In the genomic region with DNA sequence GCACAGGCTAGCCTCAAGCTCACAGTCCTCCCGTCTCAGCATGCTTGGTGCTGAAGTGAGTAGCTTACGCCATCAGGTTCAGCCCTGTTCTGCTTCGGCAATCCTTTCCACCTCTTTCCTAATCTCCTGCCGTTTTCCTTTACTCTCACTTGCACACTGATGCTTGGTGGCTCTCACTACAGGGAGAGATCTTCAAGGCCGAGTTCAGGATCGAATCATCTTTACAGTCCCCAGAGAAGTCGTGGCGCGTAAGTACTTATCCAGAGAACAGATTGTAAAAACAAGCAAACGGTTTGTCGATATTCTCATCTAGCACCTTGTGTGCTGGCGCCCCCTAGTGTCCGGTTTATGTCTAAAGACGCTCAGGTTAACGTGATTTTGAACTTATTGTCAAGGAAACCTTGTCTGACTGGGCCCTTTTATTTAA, we compare ENCODE assay signal across 8 mouse cellular contexts. TPM values are rescaled to one million over a fixed set of nuclear protein-coding genes. Genes with fewer than 3 reads are reported as not detected.
DNase-seq lines count a peak whose midpoint lies in the region; ATAC-seq and TF ChIP-seq lines count a peak whose summit lies in the region.

No protein-coding gene starts in this region.

- no peak overlapping the region for H3K27ac ChIP-seq in forebrain, embryonic 12.5 days
- H3K27ac ChIP-seq in heart, embryonic 16.5 days (ENCODE audit: low read length), result no peak overlapping the region
- no peak overlapping the region for H3K27ac ChIP-seq in liver, embryonic 13.5 days
- H3K27ac ChIP-seq in stomach, embryonic 15.5 days, result no peak overlapping the region

- DNase-seq in c-Kit-positive CD71-negative TER-119-negative erythroid progenitor cells, embryonic 14.5 days (ENCODE audit: low read depth), result peak; percentile 80
- peak; percentile 84 to 95 for DNase-seq in kidney, postnatal 25 days
- peak; percentile 52 for DNase-seq in liver, embryonic 13.5 days
- DNase-seq in neural tube, embryonic 10.5 days (ENCODE audit: extremely low spot score, low spot score), result peak; percentile 90

- peak overlapping the region; percentile 51 for H3K4me2 ChIP-seq in forebrain, embryonic 12.5 days
- peak overlapping the region; percentile 73 for H3K4me2 ChIP-seq in heart, embryonic 16.5 days (ENCODE audit: low read depth, low read length)
- H3K4me2 ChIP-seq in liver, embryonic 13.5 days, result peak overlapping the region; percentile 55
- peak overlapping the region; percentile 71 for H3K4me2 ChIP-seq in stomach, embryonic 15.5 days

- no peaks in the 10 kb centered on the region; the same call in 1 of the 2 replicates for H3K27me3 ChIP-seq in E14TG2a.4 (ENCODE audit: insufficient read depth, low read length)
- H3K27me3 ChIP-seq in forebrain, embryonic 12.5 days, result peaks cover 14% of the 10 kb centered on the region; the same call in 1 of the 2 replicates
- H3K27me3 ChIP-seq in heart, embryonic 16.5 days (ENCODE audit: control insufficient read depth, insufficient read depth, low read length), result no peaks in the 10 kb centered on the region
- peaks cover 12% of the 10 kb centered on the region; the same call in 1 of the 2 replicates for H3K27me3 ChIP-seq in liver, embryonic 13.5 days
- no peaks in the 10 kb centered on the region; the same call in 1 of the 2 replicates for H3K27me3 ChIP-seq in stomach, embryonic 15.5 days (replicated peaks)

- peak; percentile 62; the same call in 1 of the 2 replicates for ATAC-seq in forebrain, embryonic 12.5 days (ENCODE audit: low FRiP score)
- ATAC-seq in heart, embryonic 16.5 days (replicated peaks; ENCODE audit: extremely low read depth, insufficient read depth, low FRiP score), result no peak
- ATAC-seq in liver, embryonic 13.5 days (ENCODE audit: low read depth), result 0 out of 2 replicates have a peak, but pooled peaks have one; percentile 13
- no peak; the same call in 1 of the 2 replicates for ATAC-seq in stomach, embryonic 15.5 days (ENCODE audit: insufficient read depth, low FRiP score, low read depth)

- peak overlapping the region; percentile 48 for H3K9ac ChIP-seq in forebrain, embryonic 12.5 days
- H3K9ac ChIP-seq in heart, embryonic 16.5 days (ENCODE audit: low read length), result peak overlapping the region; percentile 58
- no peak overlapping the region for H3K9ac ChIP-seq in liver, embryonic 13.5 days
- no peak overlapping the region for H3K9ac ChIP-seq in stomach, embryonic 15.5 days

- 5% methylated on average over 15 of the region's 15 CpGs for WGBS in forebrain, embryonic 12.5 days
- 3% methylated on average over 15 of the region's 15 CpGs for WGBS in heart, embryonic 16.5 days
- 8% methylated on average over 15 of the region's 15 CpGs for WGBS in liver, embryonic 13.5 days (ENCODE audit: insufficient replicate concordance)
- 5% methylated on average over 15 of the region's 15 CpGs for WGBS in stomach, embryonic 15.5 days

- TF ChIP-seq CTCF in E14TG2a.4 (conservative IDR thresholded peaks at IDR 0.05; ENCODE audit: low read length), result peak; percentile 85

- H3K4me1 ChIP-seq in E14TG2a.4 (replicated peaks; ENCODE audit: low read depth, low read length), result peaks cover 57% of the 10 kb centered on the region
- peaks cover 16% of the 10 kb centered on the region for H3K4me1 ChIP-seq in forebrain, embryonic 12.5 days
- H3K4me1 ChIP-seq in heart, embryonic 16.5 days (ENCODE audit: control insufficient read depth, insufficient read depth, low read length), result no peaks in the 10 kb centered on the region; the same call in 1 of the 2 replicates
- H3K4me1 ChIP-seq in liver, embryonic 13.5 days (replicated peaks), result peaks cover 10% of the 10 kb centered on the region
- H3K4me1 ChIP-seq in stomach, embryonic 15.5 days, result no peaks in the 10 kb centered on the region

- peak overlapping the region; percentile 59 for H3K4me3 ChIP-seq in E14TG2a.4 (replicated peaks; ENCODE audit: low read length)
- H3K4me3 ChIP-seq in forebrain, embryonic 12.5 days (replicated peaks), result peak overlapping the region; percentile 27
- peak overlapping the region; percentile 49 for H3K4me3 ChIP-seq in heart, embryonic 16.5 days (ENCODE audit: low read length)
- H3K4me3 ChIP-seq in liver, embryonic 13.5 days (replicated peaks), result no peak overlapping the region; the same call in 1 of the 2 replicates
- H3K4me3 ChIP-seq in stomach, embryonic 15.5 days (replicated peaks), result peak overlapping the region; percentile 41

- H3K36me3 ChIP-seq in E14TG2a.4 (ENCODE audit: insufficient read depth, low read length), result no peaks in the 10 kb centered on the region
- H3K36me3 ChIP-seq in forebrain, embryonic 12.5 days (replicated peaks), result no peaks in the 10 kb centered on the region
- H3K36me3 ChIP-seq in heart, embryonic 16.5 days (ENCODE audit: control insufficient read depth, insufficient read depth), result no peaks in the 10 kb centered on the region
- no peaks in the 10 kb centered on the region for H3K36me3 ChIP-seq in liver, embryonic 13.5 days
- no peaks in the 10 kb centered on the region for H3K36me3 ChIP-seq in stomach, embryonic 15.5 days

- H3K9me3 ChIP-seq in E14TG2a.4 (ENCODE audit: low read length), result no peaks in the 10 kb centered on the region
- H3K9me3 ChIP-seq in forebrain, embryonic 12.5 days, result no peaks in the 10 kb centered on the region
- H3K9me3 ChIP-seq in heart, embryonic 16.5 days (replicated peaks; ENCODE audit: control insufficient read depth, low read length), result no peaks in the 10 kb centered on the region
- no peaks in the 10 kb centered on the region for H3K9me3 ChIP-seq in liver, embryonic 13.5 days (replicated peaks)
- no peaks in the 10 kb centered on the region for H3K9me3 ChIP-seq in stomach, embryonic 15.5 days

RNA-seq across cellular contexts. Expression of gene Sult6b2, which starts 10.2 kb away (rescaled TPM):
- polyA plus RNA-seq in forebrain, embryonic 12.5 days (2016; fragmentation: Nextera tagmentation; extraction: Ambion mirVana), result 0.09 and 0.17 TPM in 2 replicates
- 0.07 TPM in 1 of 2 replicates, not detected in the other for polyA plus RNA-seq in heart, embryonic 16.5 days (2015; fragmentation: Nextera tagmentation; extraction: Ambion mirVana)
- not detected in 2 replicates for polyA plus RNA-seq in liver, embryonic 13.5 days (2015; fragmentation: Nextera tagmentation; extraction: Ambion mirVana)
- polyA plus RNA-seq in stomach, embryonic 15.5 days (2015; fragmentation: Nextera tagmentation; extraction: Ambion mirVana), result 0.54 and 2.4 TPM in 2 replicates

RNA-seq across cellular contexts. Expression of gene Cmas, which starts 58.0 kb away (rescaled TPM):
- 117 and 119 TPM in 2 replicates for polyA plus RNA-seq in forebrain, embryonic 12.5 days (2016; fragmentation: Nextera tagmentation; extraction: Ambion mirVana)
- polyA plus RNA-seq in heart, embryonic 16.5 days (2015; fragmentation: Nextera tagmentation; extraction: Ambion mirVana), result 75.4 and 78.5 TPM in 2 replicates
- 154 and 158 TPM in 2 replicates for polyA plus RNA-seq in liver, embryonic 13.5 days (2015; fragmentation: Nextera tagmentation; extraction: Ambion mirVana)
- polyA plus RNA-seq in stomach, embryonic 15.5 days (2015; fragmentation: Nextera tagmentation; extraction: Ambion mirVana), result 100 and 104 TPM in 2 replicates

Comparison
In these comparisons a context has a peak if more than half of its experiments do, and no peak if none do; other contexts are left out.
1. ATAC-seq: peak in forebrain, embryonic 12.5 days (single experiment) and liver, embryonic 13.5 days (single experiment); none in heart, embryonic 16.5 days (single experiment) and stomach, embryonic 15.5 days (single experiment).
2. H3K9ac ChIP-seq: peak in forebrain, embryonic 12.5 days (single experiment) and heart, embryonic 16.5 days (single experiment); none in liver, embryonic 13.5 days (single experiment) and stomach, embryonic 15.5 days (single experiment).
3. Peak in every context shown above with its lines, with median percentiles within 50 percentile points of each other: DNase-seq and H3K4me2 ChIP-seq.